Mouse (Mus musculus): ENCODE results near the gene Socs4. TPM values are rescaled to one million over a fixed set of nuclear protein-coding genes. Genes with fewer than 3 reads are reported as not detected.

Gene Socs4
- polyA plus RNA-seq, 1 experiment from 2014 or later, result 5.7 TPM

GRCm38 (mm10) chr14:47241046-47241445 is 35.7 kb upstream of the Socs4 start:
- no peak overlapping the region for H3K4me2 ChIP-seq (replicated peaks; ENCODE audit: low read depth, low read length)
- 96% methylated on average over 6 of the region's 6 CpGs for WGBS

GRCm38 (mm10) chr14:47242753-47243152 is 34.0 kb upstream of the Socs4 start:
- WGBS, result 60% methylated on average over 4 of the region's 4 CpGs
- peaks cover 53% of the 10 kb centered on the region for H3K36me3 ChIP-seq (ENCODE audit: control insufficient read depth, insufficient read depth, low read length)
- no peak for ATAC-seq (ENCODE audit: low FRiP score, low TSS enrichment)

More at GRCm38 (mm10) chr14:47241046-47241445, 35.7 kb upstream of the Socs4 start:
- Histone ChIP-seq H3K27ac (ENCODE audit: low read depth, low read length) (no peak overlapping the region), H3K4me1 (ENCODE audit: control insufficient read depth, insufficient read depth, low read length) (no peaks in the 10 kb centered on the region), H3K36me3 (ENCODE audit: control insufficient read depth, insufficient read depth, low read length) (peaks cover 36% of the 10 kb centered on the region), H3K4me3 (ENCODE audit: low read length) (no peak overlapping the region), H3K9ac (ENCODE audit: low read depth, low read length) (no peak overlapping the region), H3K9me3 (ENCODE audit: control insufficient read depth, low read length) (no peaks in the 10 kb centered on the region; the same call in 1 of the 2 replicates), H3K27me3 (ENCODE audit: control insufficient read depth, insufficient read depth, low read length) (no peaks in the 10 kb centered on the region)
- no peak for ATAC-seq (ENCODE audit: low FRiP score, low TSS enrichment)

DNA sequence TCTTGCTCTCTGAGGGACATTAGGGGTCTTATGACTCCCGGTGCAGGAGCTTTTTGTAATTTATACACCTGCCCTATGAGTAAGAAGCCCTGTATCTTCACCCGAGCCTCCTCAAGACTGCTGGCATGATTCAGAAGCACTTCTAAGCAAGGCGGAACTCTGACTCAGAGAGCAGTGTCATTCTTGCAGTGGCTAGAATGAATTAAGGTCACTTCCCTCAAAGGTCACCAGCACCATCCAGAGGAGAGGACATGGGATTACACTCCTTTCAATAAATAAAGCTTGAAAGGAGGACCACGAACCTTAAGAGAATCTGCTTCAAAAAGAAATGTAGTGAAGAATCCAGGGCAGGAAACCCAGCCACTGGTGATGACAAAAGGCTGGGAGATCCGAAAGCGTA is 26.9 kb upstream of the Socs4 start:
- H3K27me3 ChIP-seq (ENCODE audit: control insufficient read depth, insufficient read depth, low read length), result no peaks in the 10 kb centered on the region
- H3K9me3 ChIP-seq (ENCODE audit: control insufficient read depth, low read length), result no peaks in the 10 kb centered on the region
- no peak overlapping the region for H3K9ac ChIP-seq (ENCODE audit: low read depth, low read length)
- no peak overlapping the region for H3K27ac ChIP-seq (ENCODE audit: low read depth, low read length)
- ATAC-seq (ENCODE audit: low FRiP score, low TSS enrichment), result no peak
- peaks cover 43% of the 10 kb centered on the region for H3K36me3 ChIP-seq (ENCODE audit: control insufficient read depth, insufficient read depth, low read length)
- no peak overlapping the region for H3K4me2 ChIP-seq (replicated peaks; ENCODE audit: low read depth, low read length)
- H3K4me1 ChIP-seq (ENCODE audit: control insufficient read depth, insufficient read depth, low read length), result no peaks in the 10 kb centered on the region
- H3K4me3 ChIP-seq (ENCODE audit: low read length), result no peak overlapping the region
- WGBS, result 75% methylated on average over 6 of the region's 6 CpGs

More at GRCm38 (mm10) chr14:47242753-47243152, 34.0 kb upstream of the Socs4 start:
- Histone ChIP-seq H3K9ac (ENCODE audit: low read depth, low read length) (no peak overlapping the region), H3K27me3 (ENCODE audit: control insufficient read depth, insufficient read depth, low read length) (no peaks in the 10 kb centered on the region), H3K4me3 (ENCODE audit: low read length) (no peak overlapping the region), H3K4me2 (replicated peaks; ENCODE audit: low read depth, low read length) (no peak overlapping the region), H3K4me1 (ENCODE audit: control insufficient read depth, insufficient read depth, low read length) (no peaks in the 10 kb centered on the region), H3K9me3 (ENCODE audit: control insufficient read depth, low read length) (no peaks in the 10 kb centered on the region), H3K27ac (ENCODE audit: low read depth, low read length) (no peak overlapping the region)

- Histone ChIP-seq H3K27me3 (ENCODE audit: control insufficient read depth, insufficient read depth, low read length) (no peaks in the 10 kb centered on the region), H3K9ac (ENCODE audit: low read depth, low read length) (no peak overlapping the region)
- 93% methylated on average over 3 of the region's 3 CpGs for WGBS
Measured at GRCm38 (mm10) chr14:47264866-47265265, 11.9 kb upstream of the Socs4 start.

DNA sequence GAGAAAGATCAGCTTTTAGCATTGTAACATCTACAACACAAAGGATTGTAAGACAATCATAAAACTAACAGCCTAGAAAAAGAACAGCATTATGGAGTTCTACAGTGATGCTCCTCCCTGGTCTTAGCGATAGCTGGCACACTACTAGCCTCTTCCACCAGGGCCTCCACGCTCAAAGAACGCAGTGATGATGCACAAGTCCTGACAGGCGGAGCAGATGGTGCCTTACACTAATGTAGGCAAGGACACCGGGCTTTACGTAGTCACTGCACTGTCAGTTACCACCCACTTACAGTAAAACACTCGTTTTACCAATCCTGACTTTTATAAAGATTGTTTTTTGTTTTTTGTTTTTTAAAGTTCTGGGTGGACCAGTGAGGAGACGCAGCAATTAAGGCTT is 10.9 kb upstream of the Socs4 start:
- H3K27me3 ChIP-seq (ENCODE audit: control insufficient read depth, insufficient read depth, low read length), result no peaks in the 10 kb centered on the region
- H3K4me2 ChIP-seq (replicated peaks; ENCODE audit: low read depth, low read length), result no peak overlapping the region
- H3K4me3 ChIP-seq (ENCODE audit: low read length), result no peak overlapping the region
- H3K36me3 ChIP-seq (ENCODE audit: control insufficient read depth, insufficient read depth, low read length), result peaks cover 66% of the 10 kb centered on the region
- H3K9ac ChIP-seq (ENCODE audit: low read depth, low read length), result no peak overlapping the region
- ATAC-seq (ENCODE audit: low FRiP score, low TSS enrichment), result no peak
- no peak overlapping the region for H3K27ac ChIP-seq (ENCODE audit: low read depth, low read length)
- WGBS, result 91% methylated on average over 8 of the region's 8 CpGs
- H3K9me3 ChIP-seq (ENCODE audit: control insufficient read depth, low read length), result no peaks in the 10 kb centered on the region
- no peaks in the 10 kb centered on the region for H3K4me1 ChIP-seq (ENCODE audit: control insufficient read depth, insufficient read depth, low read length)

More at GRCm38 (mm10) chr14:47264866-47265265, 11.9 kb upstream of the Socs4 start:
- peaks cover 69% of the 10 kb centered on the region for H3K36me3 ChIP-seq (ENCODE audit: control insufficient read depth, insufficient read depth, low read length)
- no peak overlapping the region for H3K4me3 ChIP-seq (ENCODE audit: low read length)
- ATAC-seq (ENCODE audit: low FRiP score, low TSS enrichment), result no peak
- H3K4me1 ChIP-seq (ENCODE audit: control insufficient read depth, insufficient read depth, low read length), result no peaks in the 10 kb centered on the region
- H3K4me2 ChIP-seq (replicated peaks; ENCODE audit: low read depth, low read length), result no peak overlapping the region
- no peak overlapping the region for H3K27ac ChIP-seq (ENCODE audit: low read depth, low read length)
- H3K9me3 ChIP-seq (ENCODE audit: control insufficient read depth, low read length), result no peaks in the 10 kb centered on the region

- ATAC-seq (ENCODE audit: low FRiP score, low TSS enrichment), result no peak
- Histone ChIP-seq H3K4me3 (ENCODE audit: low read length) (no peak overlapping the region), H3K27ac (ENCODE audit: low read depth, low read length) (no peak overlapping the region), H3K4me1 (ENCODE audit: control insufficient read depth, insufficient read depth, low read length) (no peaks in the 10 kb centered on the region), H3K36me3 (ENCODE audit: control insufficient read depth, insufficient read depth, low read length) (peaks cover 74% of the 10 kb centered on the region), H3K9me3 (ENCODE audit: control insufficient read depth, low read length) (no peaks in the 10 kb centered on the region), H3K4me2 (replicated peaks; ENCODE audit: low read depth, low read length) (no peak overlapping the region), H3K9ac (ENCODE audit: low read depth, low read length) (no peak overlapping the region), H3K27me3 (ENCODE audit: control insufficient read depth, insufficient read depth, low read length) (no peaks in the 10 kb centered on the region)
- 98% methylated on average over 4 of the region's 4 CpGs for WGBS
Measured at GRCm38 (mm10) chr14:47269056-47269455, 7.7 kb upstream of the Socs4 start.

GRCm38 (mm10) chr14:47269706-47270105 is 7.0 kb upstream of the Socs4 start:
- H3K9ac ChIP-seq (ENCODE audit: low read depth, low read length), result no peak overlapping the region
- WGBS, result 98% methylated on average over 2 of the region's 2 CpGs
- H3K4me1 ChIP-seq (ENCODE audit: control insufficient read depth, insufficient read depth, low read length), result peaks cover 2% of the 10 kb centered on the region
- H3K4me3 ChIP-seq (ENCODE audit: low read length), result no peak overlapping the region
- ATAC-seq (ENCODE audit: low FRiP score, low TSS enrichment), result no peak
- no peaks in the 10 kb centered on the region for H3K9me3 ChIP-seq (ENCODE audit: control insufficient read depth, low read length)
- peaks cover 74% of the 10 kb centered on the region for H3K36me3 ChIP-seq (ENCODE audit: control insufficient read depth, insufficient read depth, low read length)
- H3K27ac ChIP-seq (ENCODE audit: low read depth, low read length), result no peak overlapping the region
- H3K27me3 ChIP-seq (ENCODE audit: control insufficient read depth, insufficient read depth, low read length), result no peaks in the 10 kb centered on the region
- no peak overlapping the region for H3K4me2 ChIP-seq (replicated peaks; ENCODE audit: low read depth, low read length)

- Histone ChIP-seq H3K9me3 (ENCODE audit: control insufficient read depth, low read length) (no peaks in the 10 kb centered on the region), H3K4me3 (ENCODE audit: low read length) (no peak overlapping the region), H3K4me2 (replicated peaks; ENCODE audit: low read depth, low read length) (no peak overlapping the region), H3K27me3 (ENCODE audit: control insufficient read depth, insufficient read depth, low read length) (no peaks in the 10 kb centered on the region), H3K4me1 (ENCODE audit: control insufficient read depth, insufficient read depth, low read length) (peaks cover 13% of the 10 kb centered on the region), H3K9ac (ENCODE audit: low read depth, low read length) (no peak overlapping the region), H3K36me3 (ENCODE audit: control insufficient read depth, insufficient read depth, low read length) (peaks cover 42% of the 10 kb centered on the region), H3K27ac (ENCODE audit: low read depth, low read length) (no peak overlapping the region)
- no peak for ATAC-seq (ENCODE audit: low FRiP score, low TSS enrichment)
- 86% methylated on average over 3 of the region's 3 CpGs for WGBS
Measured at GRCm38 (mm10) chr14:47273751-47274150, 3.0 kb upstream of the Socs4 start.

DNA sequence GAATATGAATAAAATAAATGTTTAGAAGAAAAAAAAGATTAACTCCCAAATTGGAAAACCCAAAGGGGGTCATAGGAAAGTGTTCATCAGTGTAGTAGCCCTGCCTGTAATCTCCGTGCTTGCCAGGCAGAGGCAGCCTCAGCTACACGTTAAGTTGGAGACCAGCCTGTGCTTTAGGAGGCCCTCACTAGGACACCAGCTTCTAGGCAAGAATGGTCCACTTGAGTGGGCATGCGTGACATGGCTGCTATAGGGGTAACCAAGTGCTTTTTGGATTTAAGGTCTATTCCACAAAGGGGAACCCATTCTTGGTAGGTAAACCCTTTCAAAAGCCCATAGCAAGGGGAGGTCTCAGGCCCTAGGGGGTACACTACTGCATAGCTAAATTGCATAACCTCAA is 1.3 kb upstream of the Socs4 start:
- Histone ChIP-seq H3K27ac (ENCODE audit: low read depth, low read length) (no peak overlapping the region), H3K36me3 (ENCODE audit: control insufficient read depth, insufficient read depth, low read length) (peaks cover 27% of the 10 kb centered on the region), H3K4me2 (replicated peaks; ENCODE audit: low read depth, low read length) (peak overlapping the region; percentile 69), H3K9ac (ENCODE audit: low read depth, low read length) (peak overlapping the region; percentile 37; the same call in 1 of the 2 replicates), H3K9me3 (ENCODE audit: control insufficient read depth, low read length) (no peaks in the 10 kb centered on the region), H3K27me3 (ENCODE audit: control insufficient read depth, insufficient read depth, low read length) (no peaks in the 10 kb centered on the region), H3K4me1 (ENCODE audit: control insufficient read depth, insufficient read depth, low read length) (peaks cover 13% of the 10 kb centered on the region), H3K4me3 (ENCODE audit: low read length) (peak overlapping the region; percentile 81)
- WGBS, result 21% methylated on average over 3 of the region's 3 CpGs
- no peak for ATAC-seq (ENCODE audit: low FRiP score, low TSS enrichment)

Data from kidney, embryonic 14.5 days (tissue).